Mouse (Mus musculus) naive thymus-derived CD4-positive, alpha-beta T cell, adult 2 months (primary cell): ENCODE measurements around the gene Cela3a.
"Not testable (repeated sequence)": the region's sequence is repeated elsewhere in the genome, so short reads cannot be mapped to it uniquely, and the experiment has no call there.

Source experiments
- DNase-seq: peaks from one replicate; pipeline ENCODE4 v3.0.0-alpha.2; 2011; ENCODE audit warnings: low read depth

Gene Cela3a

GRCm38 (mm10) chr4:137414936-137415335 lies 5.3 kb upstream of the Cela3a start:
- DNase-seq: no peak

- not testable (repeated sequence) for DNase-seq
These were observed 2.7 kb upstream of the Cela3a start for GRCm38 (mm10) chr4:137412185-137412709.

- no peak for DNase-seq
These were observed 4.0 kb downstream of the Cela3a start for GRCm38 (mm10) chr4:137405571-137405970.

- DNase-seq: no peak
These were observed 12.7 kb downstream of the Cela3a start for GRCm38 (mm10) chr4:137396641-137397525.

- DNase-seq: no peak
These were observed 16.0 kb downstream of the Cela3a start for GRCm38 (mm10) chr4:137393378-137394135.

GRCm38 (mm10) chr4:137392874-137393273 lies 16.7 kb downstream of the Cela3a start:
- DNase-seq: no peak

GRCm38 (mm10) chr4:137391287-137391686 lies 18.3 kb downstream of the Cela3a start:
- DNase-seq: peak; percentile 56

- no peak for DNase-seq
These were observed 19.4 kb downstream of the Cela3a start for GRCm38 (mm10) chr4:137390196-137390595.

- DNase-seq: peak; percentile 44
These were observed 20.6 kb downstream of the Cela3a start for GRCm38 (mm10) chr4:137388983-137389382.

GRCm38 (mm10) chr4:137388059-137388794 lies 21.4 kb downstream of the Cela3a start:
- peak; percentile 91 for DNase-seq

GRCm38 (mm10) chr4:137387482-137388058 lies 22.0 kb downstream of the Cela3a start:
- peak; percentile 53 for DNase-seq

GRCm38 (mm10) chr4:137380702-137381605 lies 28.6 kb downstream of the Cela3a start:
- DNase-seq: no peak

GRCm38 (mm10) chr4:137379713-137380255 lies 29.8 kb downstream of the Cela3a start:
- DNase-seq: no peak

- DNase-seq: no peak
These were observed 30.5 kb downstream of the Cela3a start for GRCm38 (mm10) chr4:137379085-137379484.

- no peak for DNase-seq
These were observed 31.9 kb downstream of the Cela3a start for GRCm38 (mm10) chr4:137377526-137378304.

- DNase-seq: no peak
These were observed 32.8 kb downstream of the Cela3a start for GRCm38 (mm10) chr4:137376778-137377177.

GRCm38 (mm10) chr4:137375314-137376278 lies 34.0 kb downstream of the Cela3a start:
- no peak for DNase-seq

- no peak for DNase-seq
These were observed 35.9 kb downstream of the Cela3a start for GRCm38 (mm10) chr4:137373711-137374110.
